Mouse (Mus musculus): ENCODE measurements around the gene C1qtnf6.

- TF ChIP-seq CTCF (IDR thresholded peaks at IDR 0.05; ENCODE audit: extremely low read depth, insufficient read depth, insufficient read length, insufficient replicate concordance) (no peak), POLR2A (IDR thresholded peaks at IDR 0.05; ENCODE audit: low read depth, low read length) (no peak)
Measured at GRCm38 (mm10) chr15:78511951-78512350, 19.3 kb downstream of the C1qtnf6 start.

All from spleen, adult 2 months (tissue).